Mouse (Mus musculus) embryo, embryonic 10.5 days (tissue): Measurements from ENCODE around the gene Phrf1.
"Not testable (repeated sequence)": the region's sequence is repeated elsewhere in the genome, so short reads cannot be mapped to it uniquely, and the experiment has no call there.

ENCODE experiments used
- DNase-seq: peaks from one replicate; pipeline ENCODE4 v3.0.0-alpha.2; 2015; ENCODE audit warnings: low spot score

Gene Phrf1

GRCm38 (mm10) chr7:141213605-141214235, 14.9 kb upstream of the Phrf1 start, which contains the start of gene Lmntd2:
Gene Lmntd2, minus strand, starts transcription at chr7:141214080.
- DNase-seq: no peak

GRCm38 (mm10) chr7:141214310-141214709, 14.3 kb upstream of the Phrf1 start:
- DNase-seq: no peak

DNA sequence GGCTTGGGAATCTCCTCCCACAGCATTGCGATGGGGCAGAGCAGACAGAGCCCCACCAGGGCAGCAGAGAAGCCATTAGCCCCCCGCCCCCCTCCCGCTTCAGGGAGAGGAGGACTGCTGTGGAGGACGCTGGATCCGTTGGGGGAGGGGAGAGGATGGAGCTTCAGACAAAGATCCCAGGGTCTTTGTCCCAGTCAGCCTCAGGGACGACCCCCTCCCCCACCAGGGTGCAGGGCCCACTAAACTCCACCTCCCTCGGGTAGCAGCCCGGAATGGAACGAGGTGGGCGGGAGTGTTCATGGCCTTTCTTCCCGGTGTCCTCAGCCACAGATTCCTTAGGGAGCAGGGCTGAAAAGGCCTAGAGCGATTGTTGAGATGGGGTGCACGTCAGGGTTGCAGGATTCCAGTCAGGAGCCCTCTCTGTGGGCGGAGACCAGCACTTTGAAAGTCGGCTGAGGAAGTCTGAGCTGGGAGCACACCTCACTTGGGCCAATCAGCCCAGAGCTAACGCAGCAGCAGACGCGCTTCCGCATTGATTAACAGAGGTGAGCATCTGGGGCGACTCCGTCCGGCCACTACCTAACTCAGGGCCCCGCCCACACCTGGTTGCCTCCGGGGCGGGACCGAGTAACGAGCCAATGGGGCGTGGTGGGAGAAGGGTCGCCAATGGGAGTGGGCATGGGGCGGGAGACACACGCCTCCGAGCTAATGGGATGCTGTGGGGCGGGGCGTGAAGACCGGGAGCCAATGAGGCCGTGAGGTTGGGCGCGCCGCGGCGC, 13.3 kb upstream of the Phrf1 start, which contains the start of gene Rassf7:
Gene Rassf7, plus strand, starts transcription at position 760 of the 779 bp plus-strand sequence.
- peak; percentile 99 for DNase-seq

DNA sequence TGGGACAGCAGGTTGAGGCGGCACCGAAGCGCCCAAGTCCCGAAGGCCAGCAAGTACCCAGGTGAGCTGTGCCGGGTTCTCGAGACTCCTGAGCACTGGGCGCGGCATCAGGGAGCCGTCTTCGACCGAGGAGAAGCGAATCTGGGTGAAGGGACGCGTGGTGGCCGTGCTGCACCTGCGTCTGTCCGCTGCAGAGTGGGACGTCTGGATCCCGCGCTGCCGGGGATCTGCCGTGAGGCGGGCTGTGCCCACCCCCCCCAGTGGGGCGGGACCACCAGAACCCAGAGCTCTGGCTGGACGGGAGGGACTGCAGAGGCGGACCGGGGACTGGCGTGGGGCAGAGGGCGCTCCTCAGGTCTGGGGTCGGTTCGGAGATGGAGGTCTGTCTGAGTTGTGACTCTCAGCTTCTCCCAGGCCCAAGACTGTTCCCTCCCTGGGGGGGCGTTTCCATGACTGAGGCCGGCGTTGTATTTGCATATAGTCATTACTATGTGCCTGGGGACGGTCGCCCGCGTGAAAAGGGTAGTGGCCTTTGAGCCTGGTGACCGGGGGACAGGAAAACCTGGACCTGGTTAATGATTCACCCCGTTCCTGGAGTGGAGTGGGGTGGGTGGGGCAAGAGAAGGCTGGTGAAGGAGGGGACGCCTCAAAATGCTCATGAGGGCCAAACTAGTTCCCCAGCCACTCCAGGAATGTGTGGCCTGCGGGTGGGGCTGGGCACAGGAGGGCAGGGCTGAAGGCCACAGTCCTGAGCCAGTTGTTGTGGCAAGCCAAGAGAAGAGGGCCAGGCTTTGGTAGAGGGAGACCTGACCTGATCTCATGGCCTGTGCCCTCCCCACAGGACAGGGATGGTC, 12.5 kb upstream of the Phrf1 start:
- peak; percentile 70 for DNase-seq

DNA sequence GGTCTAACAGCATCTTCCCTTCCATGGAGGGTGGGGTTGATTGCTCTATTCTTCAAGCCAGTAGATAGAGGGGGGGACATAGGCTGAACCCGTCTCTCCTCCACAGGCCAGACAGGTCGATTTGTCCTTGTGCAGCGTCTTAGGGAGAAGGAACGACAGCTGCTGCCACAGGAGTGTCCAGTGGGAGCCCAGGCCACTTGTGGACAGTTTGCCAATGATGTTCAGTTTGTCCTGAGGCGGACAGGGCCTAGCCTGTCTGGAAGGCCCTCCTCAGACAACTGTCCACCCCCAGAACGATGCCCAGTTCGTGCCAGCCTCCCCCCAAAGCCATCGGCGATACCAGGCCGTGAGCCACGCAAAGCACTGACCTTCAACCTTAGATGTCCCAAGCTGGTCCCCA, 11.7 kb upstream of the Phrf1 start:
- no peak for DNase-seq

DNA sequence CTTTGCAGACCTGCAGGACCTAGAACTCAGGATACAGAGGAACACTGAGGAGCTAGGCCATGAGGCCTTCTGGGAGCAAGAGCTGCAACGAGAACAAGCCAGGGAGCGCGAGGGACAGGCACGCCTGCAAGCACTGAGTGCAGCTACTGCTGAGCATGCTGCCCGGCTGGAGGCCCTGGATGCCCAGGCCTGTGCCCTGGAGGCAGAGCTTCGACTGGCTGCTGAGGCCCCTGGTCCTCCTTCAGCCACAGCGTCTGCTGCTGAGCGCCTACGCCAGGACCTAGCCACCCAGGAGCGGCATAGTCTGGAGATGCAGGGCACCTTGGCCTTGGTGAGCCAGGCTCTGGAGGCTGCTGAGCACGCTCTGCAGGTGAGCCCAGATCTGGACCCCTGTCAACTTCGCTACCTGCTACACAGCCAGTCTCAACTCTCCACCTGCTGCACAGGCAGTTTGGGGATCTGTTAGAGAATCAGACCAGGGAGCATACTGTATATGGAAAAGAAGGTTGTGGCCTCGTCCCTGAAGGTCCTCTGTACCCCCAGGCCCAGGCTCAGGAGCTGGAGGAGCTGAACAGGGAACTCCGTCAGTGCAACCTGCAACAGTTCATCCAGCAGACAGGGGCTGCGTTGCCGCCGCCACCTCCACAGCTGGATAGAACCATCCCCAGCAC, 11.1 kb upstream of the Phrf1 start:
- DNase-seq: no peak

DNA sequence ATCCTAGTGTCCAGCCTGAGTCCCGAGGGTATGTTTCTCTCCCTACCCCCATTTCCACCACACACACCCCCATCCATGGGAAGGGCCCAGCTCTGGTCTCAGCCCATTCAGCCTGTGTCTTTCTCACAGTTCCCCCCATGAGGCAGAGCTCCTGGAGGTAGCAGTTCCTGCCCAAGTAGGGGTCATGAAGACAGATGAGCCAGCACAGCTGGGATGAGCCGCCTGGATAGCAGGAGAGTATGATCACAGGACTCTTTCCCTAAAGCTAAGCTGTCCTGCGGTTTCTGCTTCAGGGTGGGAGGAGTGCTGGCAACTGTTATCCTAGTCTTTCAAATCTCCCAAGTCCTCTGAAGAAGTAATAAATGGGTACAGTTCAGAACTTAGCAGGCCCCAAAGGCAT, 10.4 kb upstream of the Phrf1 start:
- DNase-seq: no peak

GRCm38 (mm10) chr7:141218557-141219133, 9.9 kb upstream of the Phrf1 start:
- no peak for DNase-seq

DNA sequence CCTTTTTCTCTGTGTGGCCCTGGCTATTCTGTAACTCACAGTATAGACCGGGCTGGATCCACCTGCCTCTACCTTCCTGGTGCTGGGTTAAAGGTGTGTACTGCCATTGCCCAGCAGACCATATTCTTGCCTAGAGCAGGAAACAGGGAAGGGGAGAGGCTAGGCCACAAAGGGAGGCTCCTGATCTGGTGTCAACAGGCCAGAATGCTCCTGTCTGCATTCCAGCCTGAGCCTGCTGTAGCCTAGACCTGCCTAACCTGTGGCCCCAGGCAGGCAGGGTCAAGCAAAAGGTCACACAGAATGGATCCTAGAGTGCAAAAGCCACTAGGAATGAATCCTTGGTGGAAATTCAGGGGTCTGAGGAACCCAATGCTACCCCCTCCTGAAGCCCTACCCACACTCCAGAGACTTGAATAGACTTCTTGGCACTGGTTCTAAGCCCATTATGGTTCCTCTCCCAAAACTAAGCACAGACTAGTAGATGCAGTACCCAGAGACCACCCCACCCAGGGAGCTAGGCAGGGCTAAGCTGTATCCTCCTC, 9.0 kb upstream of the Phrf1 start:
- no peak for DNase-seq

- no peak for DNase-seq
These were observed 8.2 kb upstream of the Phrf1 start for GRCm38 (mm10) chr7:141220377-141220776.

DNA sequence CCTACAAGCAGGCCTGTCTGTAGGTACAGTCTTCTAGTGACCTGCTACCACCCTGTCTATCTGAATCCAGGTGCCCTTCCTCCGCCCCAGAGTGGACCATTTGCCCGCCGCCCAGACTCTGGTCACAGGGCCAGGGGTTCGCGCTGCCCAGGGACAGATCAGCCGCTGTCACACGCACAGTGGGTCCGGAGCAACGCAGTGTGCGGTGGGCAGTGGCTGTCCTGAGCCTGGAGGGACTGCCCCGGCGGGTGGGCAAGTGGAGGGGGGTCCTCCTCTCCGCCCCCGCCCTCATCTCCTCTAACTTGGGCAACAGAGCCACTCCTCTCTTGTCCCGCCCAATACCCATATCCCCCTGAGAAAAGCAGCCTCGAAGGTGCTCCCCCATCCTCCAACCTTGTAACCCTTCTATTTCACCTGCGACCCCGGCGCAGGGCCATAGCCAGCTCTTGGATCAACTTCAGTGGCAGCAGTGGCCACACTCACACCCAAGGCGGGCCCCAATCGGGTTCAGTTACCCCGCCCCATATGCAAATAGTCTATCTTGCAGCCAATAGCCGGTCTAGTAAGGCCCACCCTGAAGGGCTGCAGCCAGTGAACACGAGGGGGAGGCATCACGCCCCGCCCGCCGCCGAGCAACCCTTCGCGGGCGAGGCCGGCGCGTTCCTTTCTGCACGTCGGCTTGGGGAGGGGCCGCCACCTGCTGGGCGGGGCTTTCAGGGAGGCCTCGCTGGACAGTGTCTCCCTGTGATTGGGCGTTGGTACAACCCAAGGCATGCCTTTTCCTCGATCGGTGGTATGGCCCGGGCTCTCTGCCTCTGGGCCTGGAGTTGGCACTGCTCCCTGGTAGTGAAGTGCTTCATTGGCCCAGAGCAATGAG, 7.1 kb upstream of the Phrf1 start:
- peak; percentile 99 for DNase-seq

GRCm38 (mm10) chr7:141222126-141222467, 6.5 kb upstream of the Phrf1 start:
- no peak for DNase-seq

- no peak for DNase-seq
These were observed 5.8 kb upstream of the Phrf1 start for GRCm38 (mm10) chr7:141222696-141223215.

DNA sequence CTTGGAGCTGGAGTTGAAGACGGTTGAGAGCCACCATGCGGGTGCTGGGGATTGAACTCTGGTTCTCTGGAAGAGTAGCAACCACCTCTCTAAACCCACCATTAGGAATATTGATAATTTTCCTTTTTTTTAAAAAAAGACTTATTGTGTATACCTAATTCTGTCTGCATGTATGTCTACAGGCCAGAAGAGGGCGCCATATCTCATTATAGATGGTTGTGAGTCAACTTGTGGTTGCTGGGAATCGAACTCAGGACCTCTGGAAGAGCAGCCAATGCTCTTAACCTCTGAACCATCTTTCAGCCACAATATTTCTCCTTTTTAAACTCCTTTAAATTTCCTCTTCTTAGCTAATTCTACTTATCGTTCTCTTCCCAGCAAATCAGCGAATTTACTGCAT, 2.0 kb upstream of the Phrf1 start:
- DNase-seq: no peak

- no peak for DNase-seq
These were observed 788 bp upstream of the Phrf1 start for GRCm38 (mm10) chr7:141227796-141228195.

GRCm38 (mm10) chr7:141229702-141230101, 1.1 kb downstream of the Phrf1 start:
- no peak for DNase-seq

GRCm38 (mm10) chr7:141230570-141230969, 2.0 kb downstream of the Phrf1 start:
- DNase-seq: no peak

GRCm38 (mm10) chr7:141231111-141231510, 2.5 kb downstream of the Phrf1 start:
- DNase-seq: no peak

DNA sequence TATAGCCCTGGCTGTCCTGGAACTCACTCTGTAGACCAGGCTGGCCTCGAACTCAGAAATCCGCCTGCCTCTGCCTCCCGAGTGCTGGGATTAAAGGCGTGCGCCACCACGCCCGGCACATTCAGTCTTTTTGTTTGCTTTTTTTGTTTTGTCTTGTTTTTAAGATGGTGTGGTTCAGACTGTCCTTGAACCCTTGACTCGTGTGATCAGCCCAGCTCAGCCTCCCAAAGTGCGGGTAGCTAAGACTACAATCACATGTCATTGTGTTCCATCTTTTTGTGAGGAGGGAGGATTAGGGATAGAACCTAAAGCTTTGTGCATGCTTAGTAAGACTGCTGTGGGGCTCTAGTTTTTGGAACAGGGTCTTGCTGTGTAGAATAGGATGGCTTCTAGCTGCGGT, 3.0 kb downstream of the Phrf1 start:
- no peak for DNase-seq

GRCm38 (mm10) chr7:141250486-141250885, 21.9 kb downstream of the Phrf1 start:
- not testable (repeated sequence) for DNase-seq
